13 mouse cellular contexts compared by ENCODE assay signal in genomic region chr7:101464927-101465326, GRCm38 (mm10). TPM values are rescaled to one million over a fixed set of nuclear protein-coding genes. Genes with fewer than 3 reads are reported as not detected.
DNase-seq lines count a peak whose midpoint lies in the region; ATAC-seq and TF ChIP-seq lines count a peak whose summit lies in the region.
"Had no signal": no experiment of that assay in that cellular context is flagged by ENCODE, and none has a peak within 500 bp of the region (broad histone marks: within the 10 kb centered on the region; RNA-seq: fewer than 3 reads in every experiment).

No protein-coding gene starts in this region.

- ATAC-seq in heart, embryonic 11.5 days (replicated peaks; ENCODE audit: insufficient number of reproducible peaks, low FRiP score, low TSS enrichment) = 0 out of 2 replicates have a peak, but pooled peaks have one; percentile 3
- ATAC-seq in hindbrain, embryonic 16.5 days = peak; percentile 17; the same call in 1 of the 2 replicates
- ATAC-seq: midbrain, embryonic 15.5 days had no signal

- DNase-seq in heart, postnatal 36 days = no peak
- DNase-seq in left cerebral cortex, adult 2 months (ENCODE audit: extremely low spot score in 1 of 2, low spot score in 2 of 2) = no peak
- no peak for DNase-seq in left cerebral cortex, postnatal 36 days (ENCODE audit: low spot score in 2 of 2)
- peak; percentile 45 for DNase-seq in brain, embryonic 14.5 days (ENCODE audit: low read depth)
- DNase-seq in frontal cortex, postnatal 36 days (ENCODE audit: low spot score in 2 of 2) = no peak
- DNase-seq in gastrocnemius, adult 18-20 months (ENCODE audit: low spot score) = no peak
- DNase-seq: cerebellum, adult 18-20 months had no signal

- no peak overlapping the region for H3K9ac ChIP-seq in heart, embryonic 11.5 days (ENCODE audit: low read depth, low read length)
- no peak overlapping the region for H3K9ac ChIP-seq in hindbrain, embryonic 16.5 days (ENCODE audit: low read depth, low read length)
- H3K9ac ChIP-seq: embryonic facial prominence, embryonic 15.5 days; liver, embryonic 14.5 days; midbrain, embryonic 15.5 days had no signal

- H3K27me3 ChIP-seq in heart, embryonic 11.5 days (ENCODE audit: control insufficient read depth, insufficient read depth, low read length) = no peaks in the 10 kb centered on the region; the same call in 1 of the 2 replicates
- no peaks in the 10 kb centered on the region for H3K27me3 ChIP-seq in hindbrain, embryonic 16.5 days (replicated peaks; ENCODE audit: control insufficient read depth, insufficient read depth, low read length)
- H3K27me3 ChIP-seq: embryonic facial prominence, embryonic 15.5 days; midbrain, embryonic 15.5 days had no signal

- no peaks in the 10 kb centered on the region for H3K9me3 ChIP-seq in heart, embryonic 11.5 days (replicated peaks; ENCODE audit: control insufficient read depth, low read length)
- H3K9me3 ChIP-seq in hindbrain, embryonic 16.5 days (ENCODE audit: control insufficient read depth, low read length) = no peaks in the 10 kb centered on the region
- H3K9me3 ChIP-seq: embryonic facial prominence, embryonic 15.5 days; midbrain, embryonic 15.5 days had no signal

- H3K36me3 ChIP-seq in heart, embryonic 11.5 days (ENCODE audit: control insufficient read depth, insufficient read depth, low read length) = no peaks in the 10 kb centered on the region
- no peaks in the 10 kb centered on the region for H3K36me3 ChIP-seq in hindbrain, embryonic 16.5 days (ENCODE audit: control insufficient read depth, insufficient read depth, low read length)
- H3K36me3 ChIP-seq: embryonic facial prominence, embryonic 15.5 days; midbrain, embryonic 15.5 days had no signal

- 49% methylated on average over 4 of the region's 4 CpGs for WGBS in heart, embryonic 11.5 days (ENCODE audit: insufficient replicate concordance)
- WGBS in hindbrain, embryonic 16.5 days = 52% methylated on average over 4 of the region's 4 CpGs

- intact Hi-C loops in heart, postnatal 36 days (cut with DNase I) = no loop called here
- intact Hi-C loops in left cerebral cortex, adult 2 months (cut with DNase I) = no loop called here
- intact Hi-C loops in left cerebral cortex, postnatal 36 days (cut with DNase I) = no loop called here

- TF ChIP-seq CTCF in left cerebral cortex, adult 2 months (IDR thresholded peaks at IDR 0.05) = no peak
- no peak for TF ChIP-seq CTCF in brain, embryonic 14.5 days (IDR thresholded peaks at IDR 0.05; ENCODE audit: borderline replicate concordance, extremely low read depth, insufficient read depth, insufficient read length)

- H3K4me2 ChIP-seq in heart, embryonic 11.5 days = peak overlapping the region; percentile 15; the same call in 1 of the 2 replicates
- H3K4me2 ChIP-seq in hindbrain, embryonic 16.5 days (ENCODE audit: low read length) = no peak overlapping the region
- H3K4me2 ChIP-seq: embryonic facial prominence, embryonic 15.5 days; midbrain, embryonic 15.5 days had no signal

- H3K4me3 ChIP-seq in heart, embryonic 11.5 days (ENCODE audit: low read depth, low read length) = no peak overlapping the region
- H3K4me3 ChIP-seq in left cerebral cortex, adult 2 months = no peak overlapping the region
- no peak overlapping the region for H3K4me3 ChIP-seq in hindbrain, embryonic 16.5 days (ENCODE audit: low read length)
- H3K4me3 ChIP-seq: embryonic facial prominence, embryonic 15.5 days; midbrain, embryonic 15.5 days had no signal

- H3K4me1 ChIP-seq in heart, embryonic 11.5 days (ENCODE audit: control insufficient read depth, insufficient read depth, low read length) = peaks cover 28% of the 10 kb centered on the region
- H3K4me1 ChIP-seq in hindbrain, embryonic 16.5 days (ENCODE audit: control insufficient read depth, insufficient read depth, low read depth, low read length) = peaks cover 26% of the 10 kb centered on the region

- TF ChIP-seq POLR2A in brain, embryonic 14.5 days (IDR thresholded peaks at IDR 0.05; ENCODE audit: borderline replicate concordance, extremely low read depth, insufficient read depth, insufficient read length, poor library complexity, severe bottlenecking) = no peak

- H3K27ac ChIP-seq in heart, embryonic 11.5 days (ENCODE audit: low read depth, low read length) = no peak overlapping the region
- H3K27ac ChIP-seq in left cerebral cortex, adult 2 months = peak overlapping the region; percentile 62
- H3K27ac ChIP-seq in hindbrain, embryonic 16.5 days (ENCODE audit: low read depth, low read length) = peak overlapping the region; percentile 29; the same call in 1 of the 2 replicates
- H3K27ac ChIP-seq: embryonic facial prominence, embryonic 15.5 days; liver, embryonic 14.5 days; midbrain, embryonic 15.5 days had no signal

RNA-seq across cellular contexts. Expression of gene Pde2a, which starts 43.4 kb away (rescaled TPM):
- 5.8 and 5.9 TPM in 2 replicates for polyA plus RNA-seq in heart, embryonic 11.5 days (2014; fragmentation: Nextera tagmentation; extraction: Ambion mirVana)
- total RNA-seq in heart, postnatal 36 days (2021) = 10 to 100 TPM; 51.8 to 74.3 TPM
- total RNA-seq in left cerebral cortex, adult 2 months (2021) = 100 to 1,000 TPM; 372 to 375 TPM
- 100 to 1,000 TPM; 349 to 377 TPM for total RNA-seq in left cerebral cortex, postnatal 36 days (2021)
- 19.4 and 25.1 TPM in 2 replicates for polyA plus RNA-seq in brain, embryonic 14.5 days (2012; rRNA removed)
- polyA plus RNA-seq in hindbrain, embryonic 16.5 days (2015; fragmentation: Nextera tagmentation; extraction: Ambion mirVana) = 33.5 and 41.6 TPM in 2 replicates
- total RNA-seq in gastrocnemius, adult 18-20 months (2021) = 10 to 100 TPM; 21.0 to 23.0 TPM

RNA-seq across cellular contexts. Expression of gene Gm45837, which starts 54.2 kb away (rescaled TPM):
- 0.89 TPM in 1 of 2 replicates, not detected in the other for polyA plus RNA-seq in heart, embryonic 11.5 days (2014; fragmentation: Nextera tagmentation; extraction: Ambion mirVana)
- not detected for total RNA-seq in heart, postnatal 36 days (2021)
- 1 to 10 TPM; 1.6 to 3.4 TPM for total RNA-seq in left cerebral cortex, adult 2 months (2021)
- 1 to 10 TPM in 1 of 2 experiments, not detected in 1; 1.7 TPM for total RNA-seq in left cerebral cortex, postnatal 36 days (2021)
- polyA plus RNA-seq in brain, embryonic 14.5 days (2012; rRNA removed) = 0.37 and 0.79 TPM in 2 replicates
- polyA plus RNA-seq in hindbrain, embryonic 16.5 days (2015; fragmentation: Nextera tagmentation; extraction: Ambion mirVana) = 0.61 TPM in 1 of 2 replicates, not detected in the other
- not detected for total RNA-seq in gastrocnemius, adult 18-20 months (2021)
- total RNA-seq: layer of hippocampus, postnatal 25 days had no signal
- polyA plus RNA-seq: liver, embryonic 14.5 days; midbrain, embryonic 15.5 days had no signal

Comparison
In these comparisons a context has a peak if more than half of its experiments do, and no peak if none do; other contexts are left out.
1. RNA of gene Pde2a, which starts 43.4 kb away (total RNA-seq): 349 to 377 TPM in left cerebral cortex, postnatal 36 days and 372 to 375 TPM in left cerebral cortex, adult 2 months; 51.8 to 74.3 TPM in heart, postnatal 36 days and 21.0 to 23.0 TPM in gastrocnemius, adult 18-20 months; every median in the first group is over 4 times any median in the second.